Mouse (Mus musculus): ENCODE results near the gene Ccdc62. TPM values are rescaled to one million over a fixed set of nuclear protein-coding genes. Genes with fewer than 3 reads are reported as not detected.

The Ccdc62 gene
- total and polyA plus RNA-seq, 3 experiments, result 7.5 to 13.4 TPM; not detected in 1

DNA sequence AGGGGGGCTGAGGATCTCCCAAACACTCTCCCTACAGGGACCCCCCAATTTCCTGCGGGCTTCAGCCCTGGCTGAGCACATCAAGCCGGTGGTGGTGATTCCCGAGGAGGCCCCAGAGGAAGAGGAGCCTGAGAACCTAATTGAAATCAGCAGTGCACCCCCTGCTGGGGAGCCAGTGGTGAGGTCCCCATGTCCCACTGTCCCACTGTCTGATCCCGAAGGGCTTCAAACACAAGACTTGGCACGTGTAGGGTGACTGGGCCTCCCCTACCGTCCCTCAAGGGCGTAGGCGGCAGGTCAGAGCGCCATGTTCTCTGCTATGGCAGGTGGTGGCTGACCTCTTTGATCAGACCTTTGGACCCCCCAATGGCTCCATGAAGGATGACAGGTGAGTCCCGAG is 65.7 kb downstream of the Ccdc62 start:
- DNase-seq (ENCODE audit: low read depth, low spot score), result no peak
- no peaks in the 10 kb centered on the region for H3K79me2 ChIP-seq (ENCODE audit: control insufficient read depth, insufficient read depth, low read length, poor library complexity)
- H3K27me3 ChIP-seq (ENCODE audit: control insufficient read depth in 1 of 2, insufficient read depth in 2 of 2, low read length in 2 of 2), result no peaks in the 10 kb centered on the region
- TF ChIP-seq JUND (IDR thresholded peaks at IDR 0.05; ENCODE audit: low read depth, low read length) (no peak), CTCF (IDR thresholded peaks at IDR 0.05 in 2 of 3, conservative IDR thresholded peaks at IDR 0.05 in 1 of 3; ENCODE audit: control insufficient read depth in 1 of 3, insufficient read depth in 1 of 3, low read depth in 2 of 3, low read length in 3 of 3, poor library complexity in 1 of 3, severe bottlenecking in 1 of 3) (peak; percentile 7 to 33 (median 23); a peak in 3 of 6 replicates)
- H3K27ac ChIP-seq (ENCODE audit: control insufficient read depth, low read depth, low read length), result no peak overlapping the region
- H3K4me3 ChIP-seq (ENCODE audit: control insufficient read depth in 1 of 2, insufficient read depth in 1 of 2, low read depth in 2 of 2, low read length in 2 of 2), result no peak overlapping the region
- no peaks in the 10 kb centered on the region for H3K9me3 ChIP-seq (replicated peaks; ENCODE audit: insufficient read depth, low read length)
- H3K36me3 ChIP-seq (ENCODE audit: control insufficient read depth in 1 of 2, insufficient read depth in 2 of 2, low read length in 2 of 2), result no peaks in the 10 kb centered on the region
- no peaks in the 10 kb centered on the region for H3K4me1 ChIP-seq (ENCODE audit: control insufficient read depth in 1 of 2, insufficient read depth in 2 of 2, low read length in 2 of 2)
- no peak overlapping the region for H3K9ac ChIP-seq (ENCODE audit: control insufficient read depth, low read depth, low read length, poor library complexity, severe bottlenecking)

DNA sequence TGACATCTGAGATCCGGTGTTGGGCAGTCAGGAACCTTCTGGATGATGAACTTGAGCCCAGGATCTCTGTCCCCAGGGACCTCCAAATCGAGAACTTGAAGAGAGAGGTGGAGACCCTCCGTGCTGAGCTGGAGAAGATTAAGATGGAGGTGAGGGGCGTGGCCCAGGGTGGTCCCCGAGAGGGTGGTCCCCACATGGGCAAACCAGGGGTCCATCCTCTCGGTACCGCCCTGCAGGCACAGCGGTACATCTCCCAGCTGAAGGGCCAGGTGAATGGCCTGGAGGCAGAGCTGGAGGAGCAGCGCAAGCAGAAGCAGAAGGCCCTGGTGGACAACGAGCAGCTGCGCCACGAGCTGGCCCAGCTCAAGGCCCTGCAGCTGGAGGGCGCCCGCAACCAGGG is 66.2 kb downstream of the Ccdc62 start:
- no peak for DNase-seq (ENCODE audit: low read depth, low spot score)
- Histone ChIP-seq H3K4me3 (ENCODE audit: control insufficient read depth in 1 of 2, insufficient read depth in 1 of 2, low read depth in 2 of 2, low read length in 2 of 2) (no peak overlapping the region), H3K9ac (ENCODE audit: control insufficient read depth, low read depth, low read length, poor library complexity, severe bottlenecking) (no peak overlapping the region), H3K79me2 (ENCODE audit: control insufficient read depth, insufficient read depth, low read length, poor library complexity) (no peaks in the 10 kb centered on the region), H3K27ac (ENCODE audit: control insufficient read depth, low read depth, low read length) (no peak overlapping the region), H3K9me3 (replicated peaks; ENCODE audit: insufficient read depth, low read length) (no peaks in the 10 kb centered on the region), H3K27me3 (ENCODE audit: control insufficient read depth in 1 of 2, insufficient read depth in 2 of 2, low read length in 2 of 2) (no peaks in the 10 kb centered on the region), H3K36me3 (ENCODE audit: control insufficient read depth in 1 of 2, insufficient read depth in 2 of 2, low read length in 2 of 2) (no peaks in the 10 kb centered on the region), H3K4me1 (ENCODE audit: control insufficient read depth in 1 of 2, insufficient read depth in 2 of 2, low read length in 2 of 2) (no peaks in the 10 kb centered on the region)
- TF ChIP-seq MAFK (IDR thresholded peaks at IDR 0.05; ENCODE audit: borderline replicate concordance, low read depth, low read length) (no peak), TCF12 (IDR thresholded peaks at IDR 0.05; ENCODE audit: low read depth, low read length) (no peak), ZKSCAN1 (IDR thresholded peaks at IDR 0.05; ENCODE audit: low read depth, low read length) (no peak), KAT2A (conservative IDR thresholded peaks at IDR 0.05; ENCODE audit: low read depth, low read length) (no peak), CHD2 (IDR thresholded peaks at IDR 0.05; ENCODE audit: low read length) (no peak), POLR2AphosphoS2 (IDR thresholded peaks at IDR 0.05; ENCODE audit: low read length) (no peak), TAL1 (IDR thresholded peaks at IDR 0.05; ENCODE audit: low read length) (no peak), MEF2A (IDR thresholded peaks at IDR 0.05; ENCODE audit: extremely low read depth, insufficient replicate concordance, low read depth, low read length, poor library complexity, severe bottlenecking) (no peak), MAX (IDR thresholded peaks at IDR 0.05; ENCODE audit: low read length) (no peak), SIN3A (IDR thresholded peaks at IDR 0.05; ENCODE audit: low read length) (no peak), NRF1 (IDR thresholded peaks at IDR 0.05; ENCODE audit: insufficient read depth, low read depth, low read length, poor library complexity, severe bottlenecking) (no peak), ELF1 (IDR thresholded peaks at IDR 0.05; ENCODE audit: low read depth, low read length) (no peak)

- no peaks in the 10 kb centered on the region for H3K4me1 ChIP-seq (ENCODE audit: control insufficient read depth in 1 of 2, insufficient read depth in 2 of 2, low read length in 2 of 2)
- H3K9me3 ChIP-seq (replicated peaks; ENCODE audit: insufficient read depth, low read length), result no peaks in the 10 kb centered on the region
- H3K4me3 ChIP-seq (ENCODE audit: control insufficient read depth in 1 of 2, insufficient read depth in 1 of 2, low read depth in 2 of 2, low read length in 2 of 2), result no peak overlapping the region
- no peaks in the 10 kb centered on the region for H3K79me2 ChIP-seq (ENCODE audit: control insufficient read depth, insufficient read depth, low read length, poor library complexity)
- H3K9ac ChIP-seq (ENCODE audit: control insufficient read depth, low read depth, low read length, poor library complexity, severe bottlenecking), result no peak overlapping the region
- TF ChIP-seq EP300 (IDR thresholded peaks at IDR 0.05; ENCODE audit: low read depth in 1 of 2, low read length in 2 of 2) (no peak), MAX (IDR thresholded peaks at IDR 0.05; ENCODE audit: low read length) (no peak), TBP (IDR thresholded peaks at IDR 0.05; ENCODE audit: low read depth, low read length) (no peak), CHD2 (IDR thresholded peaks at IDR 0.05; ENCODE audit: low read length) (no peak), BHLHE40 (IDR thresholded peaks at IDR 0.05; ENCODE audit: borderline replicate concordance, low read depth, low read length) (no peak), GABPA (IDR thresholded peaks at IDR 0.05; ENCODE audit: low read depth, low read length) (no peak), RAD21 (IDR thresholded peaks at IDR 0.05; ENCODE audit: low read depth, low read length) (no peak), KAT2A (conservative IDR thresholded peaks at IDR 0.05; ENCODE audit: low read depth, low read length) (no peak), MXI1 (IDR thresholded peaks at IDR 0.05; ENCODE audit: low read depth, low read length) (no peak), MEF2A (IDR thresholded peaks at IDR 0.05; ENCODE audit: extremely low read depth, insufficient replicate concordance, low read depth, low read length, poor library complexity, severe bottlenecking) (no peak), CHD1 (IDR thresholded peaks at IDR 0.05; ENCODE audit: low read depth, low read length) (no peak), USF2 (IDR thresholded peaks at IDR 0.05; ENCODE audit: borderline replicate concordance in 1 of 2, insufficient read depth in 1 of 2, low read depth in 1 of 2, low read length in 2 of 2) (no peak), E2F4 (IDR thresholded peaks at IDR 0.05; ENCODE audit: borderline replicate concordance, low read depth, low read length) (no peak), POLR2AphosphoS2 (IDR thresholded peaks at IDR 0.05; ENCODE audit: low read length) (no peak), ETS1 (IDR thresholded peaks at IDR 0.05; ENCODE audit: low read depth, low read length) (no peak), MYC (IDR thresholded peaks at IDR 0.05; ENCODE audit: low read depth, low read length) (no peak), NRF1 (IDR thresholded peaks at IDR 0.05; ENCODE audit: insufficient read depth, low read depth, low read length, poor library complexity, severe bottlenecking) (no peak)
- H3K27ac ChIP-seq (ENCODE audit: control insufficient read depth, low read depth, low read length), result no peak overlapping the region
- no peaks in the 10 kb centered on the region; a peak in 1 of 4 replicates for H3K36me3 ChIP-seq (ENCODE audit: control insufficient read depth in 1 of 2, insufficient read depth in 2 of 2, low read length in 2 of 2)
- DNase-seq (ENCODE audit: low read depth, low spot score), result no peak
- H3K27me3 ChIP-seq (ENCODE audit: control insufficient read depth in 1 of 2, insufficient read depth in 2 of 2, low read length in 2 of 2), result no peaks in the 10 kb centered on the region
Observed at GRCm38 (mm10) chr5:123997211-123997751, 66.8 kb downstream of the Ccdc62 start.

Measured in MEL (cell line).